Mouse (Mus musculus): ENCODE measurements around the gene Sugp1.
"Not testable (repeated sequence)": the region's sequence is repeated elsewhere in the genome, so short reads cannot be mapped to it uniquely, and the experiment has no call there.

The Sugp1 gene

GRCm38 (mm10) chr8:70042583-70043455 is at the start of gene Sugp1, which contains the start of gene Mau2:
Gene Sugp1, plus strand, starts transcription at chr8:70042813.
Gene Mau2, minus strand, starts transcription at chr8:70042734.
- peak; percentile 97 for DNase-seq

GRCm38 (mm10) chr8:69995422-69995775 is 47.2 kb upstream of the Sugp1 start:
- DNase-seq: no peak

DNA sequence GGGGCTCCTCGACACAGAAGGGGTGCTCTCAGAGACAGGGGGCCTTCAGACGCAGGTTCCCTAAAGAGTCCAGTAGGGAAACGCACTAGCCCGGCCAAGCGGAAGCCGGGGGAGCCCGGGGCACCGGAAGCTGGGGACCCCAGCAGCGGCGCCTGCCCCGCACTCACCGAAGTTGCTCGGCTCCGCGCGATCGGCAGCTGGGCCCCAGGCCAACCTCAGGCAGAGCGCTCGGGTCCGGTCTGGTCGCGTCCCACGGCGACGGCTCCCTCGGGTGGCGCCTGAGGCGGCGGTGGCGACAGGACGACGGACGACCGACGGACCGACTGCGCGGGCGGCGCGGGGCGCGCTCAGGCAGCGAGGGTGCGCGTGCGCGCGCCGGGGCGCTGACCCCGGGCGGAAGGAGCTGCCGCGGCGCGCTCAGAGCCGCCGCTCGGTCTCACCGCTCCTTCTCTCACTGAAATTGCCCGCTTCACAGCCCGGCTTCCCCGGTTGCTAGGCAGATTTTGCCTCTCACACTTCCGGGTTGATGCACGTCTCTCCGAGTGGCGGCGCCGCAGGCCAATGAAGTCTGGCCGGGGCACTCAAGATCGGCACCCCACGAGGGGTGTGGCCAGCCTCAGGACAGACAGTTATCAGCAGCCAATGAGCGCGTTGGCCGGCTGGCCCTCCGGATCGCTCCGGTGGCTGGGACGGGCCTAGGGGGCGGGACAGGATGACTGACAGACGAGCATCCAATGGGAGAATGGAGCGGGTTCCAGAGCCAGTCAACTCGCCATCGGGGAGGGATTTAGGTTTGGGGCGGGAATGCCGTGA is 46.6 kb upstream of the Sugp1 start, which contains the start of gene Gatad2a:
Gatad2a (minus strand) TSS at position 609 of the 813 bp plus-strand sequence.
- peak; percentile 100 for DNase-seq

DNA sequence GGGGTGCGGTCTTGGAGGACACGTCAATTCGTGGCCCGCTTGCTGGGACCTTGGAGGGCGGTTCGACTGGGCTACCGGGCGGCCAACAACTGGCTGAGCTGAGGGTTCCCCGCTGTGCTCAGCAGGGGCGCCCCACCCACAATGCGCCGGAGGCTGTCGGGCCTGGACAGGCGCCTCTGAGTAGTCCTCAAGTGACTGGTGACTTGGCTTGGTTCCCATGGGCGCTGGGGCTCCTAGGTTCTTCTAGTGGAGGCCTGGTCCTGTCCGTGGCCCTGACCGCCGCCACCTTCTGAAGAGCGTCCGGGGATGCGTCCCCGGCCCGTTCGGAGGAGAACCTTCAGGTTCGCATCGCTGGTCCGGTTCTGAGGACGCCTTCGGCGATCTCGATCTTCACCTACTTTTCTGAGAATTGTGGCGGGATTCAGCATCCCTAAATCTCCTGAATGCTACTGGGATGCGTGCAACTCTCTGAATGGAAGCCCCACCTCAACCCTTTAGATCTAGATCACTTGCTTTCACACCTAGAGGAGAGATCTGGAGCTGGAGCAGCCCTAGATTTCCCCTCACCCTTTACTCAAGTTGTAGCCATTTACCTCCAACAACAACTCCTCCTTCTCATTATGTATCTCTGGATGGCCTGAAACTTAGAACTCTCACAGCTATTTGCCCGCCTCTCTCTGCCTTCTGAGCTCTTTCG is 45.9 kb upstream of the Sugp1 start:
- DNase-seq: no peak

DNA sequence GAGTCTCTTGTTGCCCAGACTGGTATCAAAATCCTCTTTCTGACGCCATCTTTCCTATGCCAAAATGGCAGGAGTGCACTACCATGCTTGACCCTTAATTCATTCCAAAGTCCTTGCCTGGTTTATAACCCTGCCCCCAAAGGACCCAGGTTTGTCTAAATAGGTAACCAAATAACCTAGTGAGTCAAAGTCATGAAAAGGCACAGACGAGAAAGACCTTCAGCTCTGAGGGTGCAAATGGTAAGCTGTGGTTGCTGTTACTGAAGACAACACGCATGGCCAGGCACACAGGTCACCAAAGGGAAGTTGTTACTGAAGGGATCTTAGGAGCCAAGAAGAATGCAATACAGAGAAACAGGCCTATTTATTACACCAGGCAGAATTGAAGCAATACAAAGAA is 43.9 kb upstream of the Sugp1 start:
- DNase-seq: no peak

DNA sequence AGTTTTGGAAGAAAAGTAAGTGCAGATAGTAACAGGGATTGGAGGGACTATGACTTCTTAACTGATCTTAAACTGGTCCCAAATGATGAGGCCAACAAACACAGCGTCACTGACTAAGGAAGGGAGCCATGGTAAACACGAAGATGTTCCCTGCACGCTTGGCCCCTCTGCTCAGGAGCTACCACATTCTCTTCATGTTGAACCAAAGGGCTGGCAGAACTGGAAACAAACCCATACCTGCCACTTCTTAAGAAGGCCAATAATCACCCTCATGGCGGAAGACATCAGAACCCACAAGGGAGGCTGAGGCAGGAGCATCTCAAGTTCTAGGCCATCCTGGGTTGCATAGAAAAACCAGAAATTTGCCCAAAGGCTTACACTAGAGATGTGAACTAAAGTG is 43.4 kb upstream of the Sugp1 start:
- no peak for DNase-seq

DNA sequence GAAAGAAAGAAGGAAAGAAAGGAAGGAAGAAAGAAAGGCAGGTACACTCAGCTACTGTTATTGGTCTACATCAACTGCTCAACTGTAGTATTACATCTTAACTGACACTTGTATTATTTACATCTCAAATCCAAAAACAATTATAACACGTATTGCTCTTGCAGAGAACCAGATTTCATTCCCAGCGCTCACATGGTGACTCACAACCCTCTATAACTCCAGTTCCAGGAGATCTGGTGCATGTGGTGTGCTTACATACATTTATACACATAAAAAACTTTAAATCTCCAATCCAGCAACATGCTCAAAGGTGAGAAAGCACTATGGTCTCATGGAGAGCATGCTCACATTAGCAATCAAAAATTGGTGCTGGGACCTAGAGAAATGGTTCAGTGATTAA is 42.4 kb upstream of the Sugp1 start:
- no peak for DNase-seq

DNA sequence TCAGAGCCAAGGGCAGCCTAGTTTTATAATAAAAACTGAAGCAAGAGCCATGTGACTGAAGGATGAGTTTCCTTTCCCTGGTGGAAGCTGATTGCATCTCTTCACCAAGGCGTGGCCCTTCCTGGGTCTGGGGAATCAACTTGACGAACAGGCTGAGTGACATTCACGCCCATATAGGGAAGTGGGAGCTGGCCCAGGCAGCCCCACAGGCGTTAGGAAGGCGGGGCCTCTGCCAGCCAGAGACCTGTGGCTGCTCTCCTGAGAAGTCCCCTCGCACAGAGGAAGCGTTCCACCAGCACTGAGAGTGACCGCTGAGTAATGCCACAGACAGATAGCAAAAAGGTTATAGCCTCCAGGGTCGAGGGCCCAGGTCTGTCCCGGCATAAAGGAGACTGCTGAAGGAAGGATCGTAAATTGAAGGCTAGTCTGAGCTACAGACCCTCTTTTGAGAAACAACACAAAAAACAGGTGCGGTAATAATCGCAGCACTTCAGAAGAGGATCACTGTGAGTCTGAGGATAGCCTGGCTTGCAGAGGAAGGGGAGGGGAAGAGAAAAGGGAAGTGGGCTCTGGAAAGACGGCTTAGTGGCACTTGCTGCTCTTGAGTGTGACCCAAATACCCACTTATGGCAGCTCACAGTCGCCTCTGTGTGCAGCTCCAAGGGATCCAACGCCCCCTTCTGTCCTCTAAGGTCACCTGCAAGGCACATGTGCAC is 41.3 kb upstream of the Sugp1 start:
- DNase-seq: peak; percentile 73

- not testable (repeated sequence) for DNase-seq
These were observed 40.8 kb upstream of the Sugp1 start for GRCm38 (mm10) chr8:70001892-70002191.

GRCm38 (mm10) chr8:70003204-70003657 is 39.4 kb upstream of the Sugp1 start:
- DNase-seq: no peak

DNA sequence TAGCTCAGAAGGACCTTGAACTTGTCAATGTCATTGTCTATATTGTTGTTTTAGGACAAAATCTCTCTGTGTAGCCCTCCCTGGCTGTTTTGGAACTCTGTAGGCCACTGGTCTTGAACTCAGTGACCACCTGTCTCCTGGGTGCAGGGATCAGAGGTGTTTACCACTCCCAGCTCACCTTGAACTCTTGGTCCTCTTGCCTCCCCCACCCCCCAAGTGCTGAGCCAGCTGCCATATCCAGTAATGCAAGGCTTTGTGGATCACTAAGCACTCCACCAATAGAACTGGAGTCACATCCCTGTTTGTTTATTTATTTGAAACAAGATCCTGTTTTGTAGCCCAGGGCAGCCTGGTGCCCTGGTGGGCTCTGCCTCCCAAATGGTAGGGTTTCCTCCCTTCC is 38.3 kb upstream of the Sugp1 start:
- no peak for DNase-seq

DNA sequence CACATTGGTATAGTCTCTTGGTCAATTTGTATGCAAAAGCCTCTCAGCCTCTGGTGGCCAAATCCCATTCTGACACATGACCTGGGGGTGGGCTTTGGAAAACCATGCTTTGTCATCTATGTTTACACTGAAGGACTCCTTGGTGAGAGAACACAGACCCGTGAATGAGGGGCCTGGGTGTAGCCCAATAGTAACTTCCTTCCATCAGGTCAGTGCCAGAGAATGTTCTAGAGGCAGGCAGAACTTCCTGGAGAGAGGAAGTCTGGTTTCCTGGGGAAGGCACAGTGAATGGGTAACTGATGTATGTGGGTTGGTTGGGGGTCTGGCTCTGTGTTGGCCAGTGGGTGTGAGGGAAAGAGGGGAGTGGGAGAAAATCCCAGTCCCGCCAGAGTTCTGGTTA is 37.4 kb upstream of the Sugp1 start:
- no peak for DNase-seq

DNA sequence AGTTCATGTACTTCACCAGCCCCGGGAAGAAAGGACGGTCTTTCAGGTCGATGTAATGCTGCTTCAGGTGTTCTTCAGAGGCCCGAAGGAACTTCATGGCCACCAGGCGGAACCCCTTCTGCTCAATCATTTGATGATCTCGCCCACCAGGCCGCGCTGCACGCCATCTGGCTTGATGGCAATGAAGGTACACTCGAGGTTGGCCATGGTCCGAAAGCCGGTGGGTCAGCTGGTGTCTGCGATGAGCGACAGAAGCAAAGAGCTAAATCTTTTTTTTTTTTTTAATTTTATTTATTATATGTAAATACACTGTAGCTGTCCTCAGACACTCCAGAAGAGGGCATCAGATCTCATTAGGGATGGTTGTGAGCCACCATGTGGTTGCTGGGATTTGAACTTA is 31.8 kb upstream of the Sugp1 start:
- not testable (repeated sequence) for DNase-seq

DNA sequence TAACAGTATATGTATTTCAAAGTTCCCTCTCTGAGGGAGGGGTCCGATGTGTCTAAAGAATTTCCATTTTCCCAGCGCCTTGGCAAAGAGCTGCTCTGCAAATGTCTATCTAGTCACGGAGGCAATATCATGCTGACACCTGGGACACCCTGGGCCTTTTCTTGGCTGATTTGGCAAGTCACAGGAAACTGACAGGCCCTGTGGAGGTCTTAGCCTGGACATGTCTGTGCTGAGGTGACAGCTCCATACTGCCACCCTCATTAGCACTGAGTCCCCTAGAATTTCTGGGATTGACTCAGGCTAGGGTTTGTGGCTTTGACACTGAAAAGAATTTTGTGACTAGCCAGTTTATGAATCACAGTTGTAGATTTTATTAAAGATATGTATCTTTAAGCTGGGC is 30.3 kb upstream of the Sugp1 start:
- DNase-seq: no peak

- DNase-seq: no peak
These were observed 29.9 kb upstream of the Sugp1 start for GRCm38 (mm10) chr8:70012763-70013162.

GRCm38 (mm10) chr8:70015017-70015416 is 27.6 kb upstream of the Sugp1 start:
- no peak for DNase-seq

DNA sequence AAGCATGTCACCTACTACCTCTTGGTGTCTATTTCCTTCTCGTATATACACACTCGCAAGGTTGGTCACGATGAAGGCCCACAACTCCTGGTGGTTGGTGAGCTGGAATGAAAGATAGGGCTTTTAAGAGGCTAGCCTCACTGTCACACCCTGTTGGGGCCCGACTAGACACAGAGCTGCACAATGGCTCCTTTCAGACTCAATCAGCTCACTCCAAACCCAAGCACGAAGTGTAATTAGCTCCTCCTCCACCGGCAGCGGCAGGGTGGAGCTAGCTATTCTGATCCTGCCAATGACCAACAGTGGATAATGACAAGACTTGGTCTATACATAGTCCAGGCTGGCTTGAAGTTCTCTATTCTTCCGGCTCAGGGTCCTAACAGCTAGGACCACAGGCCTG is 19.0 kb upstream of the Sugp1 start:
- no peak for DNase-seq

DNA sequence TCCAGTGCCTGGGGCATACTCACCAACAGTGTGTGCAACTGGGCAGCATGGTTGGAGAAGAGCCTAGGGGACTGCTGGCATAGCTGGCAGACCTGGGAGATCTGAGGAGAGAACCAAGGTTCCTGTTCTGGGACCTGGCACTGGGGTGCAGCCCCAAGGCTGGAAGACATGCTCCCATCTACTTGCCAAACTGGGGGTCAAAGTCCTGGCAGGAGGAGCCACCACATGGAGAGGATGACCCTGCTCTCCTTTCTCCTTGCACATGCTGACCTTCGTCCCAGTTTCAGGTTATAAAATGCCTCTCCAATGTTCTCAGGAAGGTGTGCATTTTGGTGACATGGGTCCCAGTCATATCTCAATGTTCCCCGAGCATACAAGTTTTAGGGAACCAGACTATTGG is 16.5 kb upstream of the Sugp1 start:
- no peak for DNase-seq

- no peak for DNase-seq
These were observed 12.4 kb upstream of the Sugp1 start for GRCm38 (mm10) chr8:70030255-70030654.

DNA sequence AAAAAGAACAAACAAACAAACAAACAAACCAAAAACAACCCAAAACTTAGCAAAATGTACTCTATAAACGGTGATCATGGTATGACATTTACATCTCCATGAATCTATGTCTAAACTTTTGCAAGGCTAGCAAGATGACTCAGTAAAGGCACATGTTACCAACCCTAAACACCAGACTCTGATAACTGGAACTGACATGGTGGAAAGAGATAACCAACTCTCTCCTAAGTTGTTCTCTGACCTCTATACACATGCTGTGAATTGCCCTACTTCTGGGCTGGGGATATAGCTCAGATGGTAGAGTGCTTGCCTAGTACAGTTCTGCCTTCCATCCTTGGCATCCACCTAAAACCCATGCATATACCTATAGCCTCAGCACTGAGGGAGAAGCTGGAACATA is 4.6 kb upstream of the Sugp1 start:
- DNase-seq: no peak

DNA sequence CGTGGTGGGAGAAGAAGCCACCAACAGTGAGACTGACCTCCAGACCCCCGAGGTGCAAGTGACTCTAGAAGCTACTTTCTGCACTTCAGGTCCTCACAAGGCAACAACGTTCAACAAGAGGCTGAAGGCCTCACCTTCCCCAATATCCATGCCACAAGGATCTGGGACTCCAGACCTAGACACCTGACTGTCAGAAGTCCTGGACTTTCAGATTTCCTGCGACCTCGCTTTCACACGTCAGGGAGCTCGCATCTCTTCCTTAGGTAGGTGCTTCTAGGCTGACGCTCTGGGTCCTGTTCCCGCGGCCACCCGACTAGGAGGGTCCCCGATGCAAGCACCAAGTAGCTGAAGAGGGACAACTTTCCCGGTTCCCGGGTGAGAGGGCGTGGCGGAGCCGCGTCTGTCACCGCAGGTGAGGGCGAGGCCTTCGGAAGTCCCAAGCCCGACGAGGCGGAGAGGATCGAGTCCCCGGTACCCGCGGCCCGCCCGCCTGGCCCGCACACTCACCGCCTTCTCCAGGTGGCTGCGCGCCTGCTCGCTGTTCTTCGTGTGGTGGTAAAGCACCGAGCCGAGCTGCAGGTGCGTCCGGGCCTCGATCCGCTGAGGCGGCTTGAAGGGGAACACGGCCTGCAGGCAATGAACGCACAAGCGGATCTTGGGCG is 597 bp upstream of the Sugp1 start:
- no peak for DNase-seq

DNA sequence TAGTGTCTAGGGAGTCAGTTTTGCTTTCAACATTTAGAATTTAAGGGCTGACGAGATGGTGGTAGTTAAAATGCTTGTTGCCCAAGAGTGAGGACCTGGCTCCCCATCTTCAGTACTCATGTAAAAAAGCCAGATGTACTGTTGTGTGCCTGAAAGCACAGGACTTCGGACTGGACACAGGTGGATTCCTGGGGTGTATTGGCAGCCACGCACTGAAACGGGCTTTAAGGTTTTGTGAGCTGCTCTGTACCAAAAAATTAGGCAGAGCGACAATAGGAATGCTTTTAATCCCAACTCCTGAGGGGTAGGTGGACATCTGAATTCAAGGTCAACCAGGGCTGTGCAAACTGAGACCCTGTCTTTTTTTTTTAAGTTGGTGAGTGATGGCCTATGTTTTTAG is 1.4 kb downstream of the Sugp1 start:
- DNase-seq: no peak
